Mouse (Mus musculus): Measurements from ENCODE around the gene Sipa1l2. TPM values are rescaled to one million over a fixed set of nuclear protein-coding genes. Genes with fewer than 3 reads are reported as not detected.
A peak's percentile ranks its signal among the peaks of the same experiment; 100 is the strongest.

Gene Sipa1l2
- polyA plus RNA-seq, 1 experiment from 2014 or later = 11.6 TPM

GRCm38 (mm10) chr8:125607714-125608223 is 38.2 kb upstream of the Sipa1l2 start:
- Histone ChIP-seq H3K27me3 (ENCODE audit: control insufficient read depth, insufficient read depth, low read length) (no peaks in the 10 kb centered on the region), H3K36me3 (ENCODE audit: control insufficient read depth, insufficient read depth, low read length) (no peaks in the 10 kb centered on the region), H3K9ac (ENCODE audit: low read length) (no peak overlapping the region), H3K27ac (ENCODE audit: low read depth, low read length) (no peak overlapping the region), H3K4me3 (ENCODE audit: low read depth, low read length) (no peak overlapping the region), H3K4me1 (ENCODE audit: control insufficient read depth, insufficient read depth, low read length) (no peaks in the 10 kb centered on the region), H3K9me3 (ENCODE audit: control insufficient read depth, low read length) (no peaks in the 10 kb centered on the region), H3K4me2 (ENCODE audit: low read depth) (no peak overlapping the region)
- WGBS = 92% methylated on average over 4 of the region's 4 CpGs
- no peak for ATAC-seq (ENCODE audit: insufficient read depth, low FRiP score, low TSS enrichment)
- DNase-seq (ENCODE audit: low spot score) = no peak

- DNase-seq (ENCODE audit: low spot score) (no peak), ATAC-seq (ENCODE audit: insufficient read depth, low FRiP score, low TSS enrichment) (no peak)
- WGBS = 82% methylated on average over 3 of the region's 3 CpGs
- H3K4me3 ChIP-seq (ENCODE audit: low read depth, low read length) = no peak overlapping the region
- H3K9me3 ChIP-seq (ENCODE audit: control insufficient read depth, low read length) = no peaks in the 10 kb centered on the region
- no peaks in the 10 kb centered on the region for H3K4me1 ChIP-seq (ENCODE audit: control insufficient read depth, insufficient read depth, low read length)
- no peak overlapping the region for H3K4me2 ChIP-seq (ENCODE audit: low read depth)
- no peaks in the 10 kb centered on the region for H3K27me3 ChIP-seq (ENCODE audit: control insufficient read depth, insufficient read depth, low read length)
- H3K27ac ChIP-seq (ENCODE audit: low read depth, low read length) = no peak overlapping the region
- H3K36me3 ChIP-seq (ENCODE audit: control insufficient read depth, insufficient read depth, low read length) = no peaks in the 10 kb centered on the region
- H3K9ac ChIP-seq (ENCODE audit: low read length) = no peak overlapping the region
Measured at GRCm38 (mm10) chr8:125606937-125607336, 37.3 kb upstream of the Sipa1l2 start.

GRCm38 (mm10) chr8:125604817-125605512 is 35.4 kb upstream of the Sipa1l2 start:
- Histone ChIP-seq H3K4me2 (ENCODE audit: low read depth) (no peak overlapping the region), H3K27ac (ENCODE audit: low read depth, low read length) (no peak overlapping the region), H3K4me1 (ENCODE audit: control insufficient read depth, insufficient read depth, low read length) (no peaks in the 10 kb centered on the region), H3K9ac (ENCODE audit: low read length) (no peak overlapping the region), H3K36me3 (ENCODE audit: control insufficient read depth, insufficient read depth, low read length) (no peaks in the 10 kb centered on the region), H3K9me3 (ENCODE audit: control insufficient read depth, low read length) (no peaks in the 10 kb centered on the region), H3K27me3 (ENCODE audit: control insufficient read depth, insufficient read depth, low read length) (no peaks in the 10 kb centered on the region), H3K4me3 (ENCODE audit: low read depth, low read length) (no peak overlapping the region)
- ATAC-seq (ENCODE audit: insufficient read depth, low FRiP score, low TSS enrichment) (no peak), DNase-seq (ENCODE audit: low spot score) (no peak)
- 81% methylated on average over 8 of the region's 8 CpGs for WGBS

- Histone ChIP-seq H3K27ac (ENCODE audit: low read depth, low read length) (no peak overlapping the region), H3K27me3 (ENCODE audit: control insufficient read depth, insufficient read depth, low read length) (no peaks in the 10 kb centered on the region), H3K4me2 (ENCODE audit: low read depth) (no peak overlapping the region), H3K9me3 (ENCODE audit: control insufficient read depth, low read length) (no peaks in the 10 kb centered on the region), H3K9ac (ENCODE audit: low read length) (no peak overlapping the region), H3K4me1 (ENCODE audit: control insufficient read depth, insufficient read depth, low read length) (no peaks in the 10 kb centered on the region), H3K4me3 (ENCODE audit: low read depth, low read length) (no peak overlapping the region), H3K36me3 (ENCODE audit: control insufficient read depth, insufficient read depth, low read length) (no peaks in the 10 kb centered on the region)
- DNase-seq (ENCODE audit: low spot score) (no peak), ATAC-seq (ENCODE audit: insufficient read depth, low FRiP score, low TSS enrichment) (no peak)
- 87% methylated on average over 18 of the region's 18 CpGs for WGBS
Measured at GRCm38 (mm10) chr8:125604213-125604816, 34.7 kb upstream of the Sipa1l2 start.

GRCm38 (mm10) chr8:125603312-125603840 is 33.8 kb upstream of the Sipa1l2 start:
- ATAC-seq (ENCODE audit: insufficient read depth, low FRiP score, low TSS enrichment) (no peak), DNase-seq (ENCODE audit: low spot score) (no peak)
- no peak overlapping the region for H3K9ac ChIP-seq (ENCODE audit: low read length)
- no peaks in the 10 kb centered on the region for H3K36me3 ChIP-seq (ENCODE audit: control insufficient read depth, insufficient read depth, low read length)
- H3K27ac ChIP-seq (ENCODE audit: low read depth, low read length) = no peak overlapping the region
- H3K9me3 ChIP-seq (ENCODE audit: control insufficient read depth, low read length) = no peaks in the 10 kb centered on the region
- no peaks in the 10 kb centered on the region for H3K4me1 ChIP-seq (ENCODE audit: control insufficient read depth, insufficient read depth, low read length)
- no peaks in the 10 kb centered on the region for H3K27me3 ChIP-seq (ENCODE audit: control insufficient read depth, insufficient read depth, low read length)
- H3K4me3 ChIP-seq (ENCODE audit: low read depth, low read length) = no peak overlapping the region
- H3K4me2 ChIP-seq (ENCODE audit: low read depth) = no peak overlapping the region
- 91% methylated on average over 8 of the region's 8 CpGs for WGBS

- DNase-seq (ENCODE audit: low spot score) (no peak), ATAC-seq (ENCODE audit: insufficient read depth, low FRiP score, low TSS enrichment) (no peak)
- Histone ChIP-seq H3K9ac (ENCODE audit: low read length) (no peak overlapping the region), H3K4me1 (ENCODE audit: control insufficient read depth, insufficient read depth, low read length) (no peaks in the 10 kb centered on the region), H3K27ac (ENCODE audit: low read depth, low read length) (no peak overlapping the region), H3K9me3 (ENCODE audit: control insufficient read depth, low read length) (no peaks in the 10 kb centered on the region), H3K36me3 (ENCODE audit: control insufficient read depth, insufficient read depth, low read length) (no peaks in the 10 kb centered on the region), H3K4me2 (ENCODE audit: low read depth) (no peak overlapping the region), H3K27me3 (ENCODE audit: control insufficient read depth, insufficient read depth, low read length) (no peaks in the 10 kb centered on the region), H3K4me3 (ENCODE audit: low read depth, low read length) (no peak overlapping the region)
- WGBS = 87% methylated on average over 12 of the region's 12 CpGs
Measured at GRCm38 (mm10) chr8:125600033-125600686, 30.6 kb upstream of the Sipa1l2 start.

GRCm38 (mm10) chr8:125595571-125596508 is 26.2 kb upstream of the Sipa1l2 start:
- ATAC-seq (ENCODE audit: insufficient read depth, low FRiP score, low TSS enrichment) = no peak
- Histone ChIP-seq H3K4me2 (ENCODE audit: low read depth) (no peak overlapping the region), H3K9ac (ENCODE audit: low read length) (no peak overlapping the region), H3K9me3 (ENCODE audit: control insufficient read depth, low read length) (no peaks in the 10 kb centered on the region), H3K4me1 (ENCODE audit: control insufficient read depth, insufficient read depth, low read length) (peaks cover 9% of the 10 kb centered on the region), H3K36me3 (ENCODE audit: control insufficient read depth, insufficient read depth, low read length) (no peaks in the 10 kb centered on the region), H3K27me3 (ENCODE audit: control insufficient read depth, insufficient read depth, low read length) (no peaks in the 10 kb centered on the region), H3K4me3 (ENCODE audit: low read depth, low read length) (no peak overlapping the region), H3K27ac (ENCODE audit: low read depth, low read length) (no peak overlapping the region)
- no peak for DNase-seq (ENCODE audit: low spot score)
- WGBS = 52% methylated on average over 17 of the region's 17 CpGs

GRCm38 (mm10) chr8:125590363-125590762 is 20.8 kb upstream of the Sipa1l2 start:
- 9% methylated on average over 3 of the region's 3 CpGs for WGBS
- H3K4me2 ChIP-seq (ENCODE audit: low read depth) = no peak overlapping the region
- no peak overlapping the region for H3K9ac ChIP-seq (ENCODE audit: low read length)
- ATAC-seq (ENCODE audit: insufficient read depth, low FRiP score, low TSS enrichment) = peak; percentile 89
- 0 out of 2 replicates have a peak overlapping the region, but pooled peaks have one; percentile 23 for H3K27ac ChIP-seq (ENCODE audit: low read depth, low read length)
- no peaks in the 10 kb centered on the region for H3K9me3 ChIP-seq (ENCODE audit: control insufficient read depth, low read length)
- peaks cover 19% of the 10 kb centered on the region for H3K4me1 ChIP-seq (ENCODE audit: control insufficient read depth, insufficient read depth, low read length)
- H3K27me3 ChIP-seq (ENCODE audit: control insufficient read depth, insufficient read depth, low read length) = no peaks in the 10 kb centered on the region
- no peak overlapping the region for H3K4me3 ChIP-seq (ENCODE audit: low read depth, low read length)
- H3K36me3 ChIP-seq (ENCODE audit: control insufficient read depth, insufficient read depth, low read length) = no peaks in the 10 kb centered on the region
- peak; percentile 70 for DNase-seq (ENCODE audit: low spot score)

Measured in neural tube, embryonic 11.5 days (tissue).